Mouse (Mus musculus): ENCODE measurements around the gene Bmi1.

GRCm38 (mm10) chr2:18710356-18710755, 33.5 kb downstream of the Bmi1 start:
- TF ChIP-seq POLR2AphosphoS2 (IDR thresholded peaks at IDR 0.05; ENCODE audit: insufficient read length, low read depth), result no peak
- no peak for TF ChIP-seq TCF12 (IDR thresholded peaks at IDR 0.05; ENCODE audit: insufficient read depth, poor library complexity, severe bottlenecking)
- TF ChIP-seq USF1 (IDR thresholded peaks at IDR 0.05; ENCODE audit: low read depth), result no peak
- TF ChIP-seq E2F4 (IDR thresholded peaks at IDR 0.05; ENCODE audit: insufficient read depth), result no peak
- TF ChIP-seq POLR2A (IDR thresholded peaks at IDR 0.05; ENCODE audit: insufficient read length, low read depth), result no peak
- TF ChIP-seq MAX (IDR thresholded peaks at IDR 0.05; ENCODE audit: low read depth), result no peak
- no peak for TF ChIP-seq CEBPB (IDR thresholded peaks at IDR 0.05; ENCODE audit: insufficient read depth, poor library complexity, severe bottlenecking)
- no peak for TF ChIP-seq TCF3 (IDR thresholded peaks at IDR 0.05; ENCODE audit: insufficient read length, low read depth)
- no peak for TF ChIP-seq REST (IDR thresholded peaks at IDR 0.05; ENCODE audit: insufficient read depth, insufficient read length)
- no peak for TF ChIP-seq MYOG (IDR thresholded peaks at IDR 0.05; ENCODE audit: control insufficient read depth in 1 of 3, insufficient read depth in 1 of 3, insufficient read length in 2 of 3, low read depth in 2 of 3)

Measured in myocyte (in vitro differentiated cells).